Mouse (Mus musculus) bone marrow, adult 2 months (tissue): Measurements from ENCODE around the gene Efr3b.

Experiments used
- CTCF ChIP-seq: fragments of 200-500 bp; IDR thresholded peaks from 2 replicates; pipeline ENCODE4 v1.5.1; 2011; ENCODE audit warnings: low read length, control low read depth; ENCODE audit not compliant: control insufficient read depth, insufficient read depth
- POLR2A ChIP-seq: fragments of 200-500 bp; IDR thresholded peaks from 2 replicates; pipeline ENCODE4 v1.6.1; 2011; ENCODE audit warnings: low read depth, mild to moderate bottlenecking, control low read depth, low read length, borderline replicate concordance; ENCODE audit not compliant: control insufficient read depth

GRCm38 (mm10) chr12:4045992-4046391 is 7.3 kb upstream of the Efr3b start:
- TF ChIP-seq POLR2A (no peak), CTCF (no peak)
